In the genomic region with DNA sequence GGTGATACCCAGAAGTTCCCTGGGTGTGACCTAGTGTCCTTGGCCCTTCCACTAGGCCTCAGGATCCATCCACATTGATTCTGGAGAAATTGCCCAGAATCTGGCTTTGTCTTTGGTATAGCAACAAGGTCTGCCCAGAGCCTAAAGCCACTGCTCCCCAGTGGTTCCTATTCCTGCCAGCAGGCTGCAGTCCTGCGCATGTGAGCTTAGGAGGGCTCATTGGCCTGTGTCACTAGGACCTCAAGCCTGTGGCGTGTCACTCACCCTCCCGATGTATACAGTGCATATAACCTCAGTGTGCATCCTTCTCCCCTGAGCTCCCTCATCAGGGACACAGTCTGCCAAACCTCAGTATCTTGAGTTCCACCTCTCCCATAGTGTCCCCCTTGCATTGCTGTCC, we compare ENCODE assay signal across 16 mouse cellular contexts.
DNase-seq lines count a peak whose midpoint lies in the region; ATAC-seq lines count a peak whose summit lies in the region.
"Had no signal": no experiment of that assay in that cellular context is flagged by ENCODE, and none has a peak within 500 bp of the region (broad histone marks: within the 10 kb centered on the region; RNA-seq: fewer than 3 reads in every experiment).

No protein-coding gene starts in this region.

- no peak overlapping the region for H3K4me3 ChIP-seq in heart, embryonic 10.5 days
- no peak overlapping the region for H3K4me3 ChIP-seq in lung, embryonic 15.5 days
- H3K4me3 ChIP-seq in hindbrain, embryonic 10.5 days: no peak overlapping the region
- H3K4me3 ChIP-seq: heart, embryonic 13.5 days; kidney, embryonic 15.5 days; limb, embryonic 13.5 days; megakaryocyte, embryonic 14.5 days; myocyte; neural tube, embryonic 15.5 days had no signal

- no peak for DNase-seq in heart, embryonic 10.5 days (ENCODE audit: low spot score)
- no peak for DNase-seq in heart, postnatal 14 days
- DNase-seq in lung, postnatal 25 days (ENCODE audit: low spot score): no peak
- no peak for DNase-seq in ovary, adult 18-20 months (ENCODE audit: low spot score)
- no peak for DNase-seq in hindbrain, embryonic 10.5 days (ENCODE audit: low spot score)
- DNase-seq: cerebellum, adult 2 months; gastrocnemius, postnatal 36 days had no signal

- intact Hi-C loops in heart, postnatal 14 days (cut with DNase I): no loop called here

- 0 out of 2 replicates have a peak overlapping the region, but pooled peaks have one; percentile 10 for H3K27ac ChIP-seq in heart, embryonic 10.5 days
- no peak overlapping the region for H3K27ac ChIP-seq in lung, embryonic 15.5 days
- no peak overlapping the region for H3K27ac ChIP-seq in hindbrain, embryonic 10.5 days
- H3K27ac ChIP-seq: kidney, embryonic 15.5 days; limb, embryonic 13.5 days; neural tube, embryonic 15.5 days had no signal

- no peaks in the 10 kb centered on the region for H3K9me3 ChIP-seq in heart, embryonic 10.5 days
- no peaks in the 10 kb centered on the region for H3K9me3 ChIP-seq in lung, embryonic 15.5 days
- no peaks in the 10 kb centered on the region for H3K9me3 ChIP-seq in hindbrain, embryonic 10.5 days
- H3K9me3 ChIP-seq: heart, embryonic 13.5 days; kidney, embryonic 15.5 days; limb, embryonic 13.5 days; neural tube, embryonic 15.5 days had no signal

- H3K36me3 ChIP-seq in heart, embryonic 10.5 days: no peaks in the 10 kb centered on the region
- H3K36me3 ChIP-seq in lung, embryonic 15.5 days: no peaks in the 10 kb centered on the region
- no peaks in the 10 kb centered on the region for H3K36me3 ChIP-seq in hindbrain, embryonic 10.5 days
- H3K36me3 ChIP-seq: heart, embryonic 13.5 days; kidney, embryonic 15.5 days; limb, embryonic 13.5 days; neural tube, embryonic 15.5 days had no signal

- no peak overlapping the region for H3K9ac ChIP-seq in lung, embryonic 15.5 days
- H3K9ac ChIP-seq: heart, embryonic 13.5 days; kidney, embryonic 15.5 days; limb, embryonic 13.5 days; neural tube, embryonic 15.5 days had no signal

- no peaks in the 10 kb centered on the region for H3K27me3 ChIP-seq in heart, embryonic 10.5 days (ENCODE audit: insufficient read depth, poor library complexity, severe bottlenecking)
- no peaks in the 10 kb centered on the region for H3K27me3 ChIP-seq in lung, embryonic 15.5 days
- H3K27me3 ChIP-seq in hindbrain, embryonic 10.5 days (ENCODE audit: insufficient read depth, poor library complexity, severe bottlenecking): peaks cover 4% of the 10 kb centered on the region; the same call in 1 of the 2 replicates
- H3K27me3 ChIP-seq: heart, embryonic 13.5 days; kidney, embryonic 15.5 days; limb, embryonic 13.5 days; megakaryocyte, embryonic 14.5 days had no signal

- 68% methylated on average over 3 of the region's 3 CpGs for WGBS in heart, embryonic 10.5 days
- WGBS in lung, embryonic 15.5 days: 72% methylated on average over 3 of the region's 3 CpGs
- 79% methylated on average over 3 of the region's 3 CpGs for WGBS in hindbrain, embryonic 10.5 days

- ATAC-seq in lung, embryonic 15.5 days (ENCODE audit: borderline replicate concordance, extremely low read depth, low FRiP score, low TSS enrichment): 0 out of 2 replicates have a peak, but pooled peaks have one; percentile 26
- peak; percentile 61 for ATAC-seq in granulocyte monocyte progenitor cell, adult 5-6 weeks (replicated peaks; ENCODE audit: poor library complexity, severe bottlenecking)
- ATAC-seq in megakaryocyte-erythroid progenitor cell, adult 5-6 weeks (replicated peaks; ENCODE audit: low FRiP score, low TSS enrichment, poor library complexity, severe bottlenecking): 0 out of 2 replicates have a peak, but pooled peaks have one; percentile 18

- no peak overlapping the region for H3K4me2 ChIP-seq in lung, embryonic 15.5 days
- H3K4me2 ChIP-seq: heart, embryonic 13.5 days; kidney, embryonic 15.5 days; limb, embryonic 13.5 days; neural tube, embryonic 15.5 days had no signal

- peaks cover 19% of the 10 kb centered on the region for H3K4me1 ChIP-seq in heart, embryonic 10.5 days
- H3K4me1 ChIP-seq in lung, embryonic 15.5 days: peaks cover 3% of the 10 kb centered on the region; the same call in 1 of the 2 replicates
- no peaks in the 10 kb centered on the region; the same call in 1 of the 2 replicates for H3K4me1 ChIP-seq in hindbrain, embryonic 10.5 days (replicated peaks)
- H3K4me1 ChIP-seq: megakaryocyte, embryonic 14.5 days had no signal
